Mouse (Mus musculus): ENCODE data around the gene Csrnp2. TPM values are rescaled to one million over a fixed set of nuclear protein-coding genes. Genes with fewer than 3 reads are reported as not detected.

Gene Csrnp2
- total RNA-seq, 2 experiments from 2014 or later, result 7.4 to 10.1 TPM

- no peak for DNase-seq (ENCODE audit: low spot score in 2 of 2)
These were observed 16.4 kb downstream of the Csrnp2 start for GRCm38 (mm10) chr15:100478925-100479324.

GRCm38 (mm10) chr15:100478351-100478750, 16.9 kb downstream of the Csrnp2 start:
- DNase-seq (ENCODE audit: low spot score in 2 of 2), result no peak

DNA sequence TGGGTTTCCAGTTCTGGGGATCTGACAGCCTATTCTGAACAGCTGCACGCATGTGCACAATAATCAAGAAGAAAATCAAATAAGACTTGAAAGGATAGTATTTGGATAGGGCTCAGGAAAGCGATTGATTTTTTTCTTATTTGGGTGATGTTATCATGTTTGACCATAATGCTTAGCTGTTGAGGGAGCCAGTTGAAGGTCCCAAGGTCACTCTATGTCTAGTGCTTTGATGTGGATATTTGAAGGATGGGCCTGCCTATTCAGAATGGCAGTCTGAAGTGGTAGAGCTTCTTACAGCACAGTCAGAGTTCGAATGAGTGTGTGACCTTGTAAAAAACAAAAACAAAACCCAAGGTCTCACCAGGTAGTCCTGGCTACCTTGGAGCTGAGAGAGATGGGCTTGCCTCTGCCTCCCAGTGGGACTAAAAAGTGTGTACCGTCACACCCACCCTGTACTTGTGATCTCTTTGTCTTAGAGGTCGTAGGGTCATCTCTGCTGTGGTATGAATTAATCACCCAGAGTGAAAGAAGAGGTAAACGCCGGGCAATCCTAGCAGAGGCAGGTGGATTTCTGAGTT, 21.3 kb downstream of the Csrnp2 start:
- DNase-seq (ENCODE audit: low spot score in 2 of 2), result no peak

DNA sequence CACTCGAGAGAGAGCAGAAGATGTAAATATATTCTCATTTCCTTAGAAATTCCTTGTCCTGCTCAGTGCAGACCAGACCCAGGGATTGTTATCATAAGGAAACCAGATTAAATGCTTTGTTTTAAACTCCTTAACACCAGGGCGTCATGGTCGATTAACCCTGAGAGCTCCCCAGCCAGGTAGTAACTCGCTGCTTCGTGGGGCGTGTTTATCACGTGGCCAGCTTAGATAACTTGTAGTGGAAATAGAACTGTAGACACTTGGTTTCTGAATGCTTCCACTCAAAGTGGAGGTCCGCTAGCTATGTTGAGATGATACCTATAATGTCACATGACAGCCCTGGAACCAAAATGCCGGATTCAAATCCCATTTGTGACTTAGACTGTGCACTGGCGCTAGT, 25.3 kb downstream of the Csrnp2 start:
- no peak for DNase-seq (ENCODE audit: low spot score in 2 of 2)

GRCm38 (mm10) chr15:100469189-100469545, 26.1 kb downstream of the Csrnp2 start:
- no peak for DNase-seq (ENCODE audit: low spot score in 2 of 2)

- DNase-seq (ENCODE audit: low spot score in 2 of 2), result peak; percentile 76 to 81
These were observed 26.7 kb downstream of the Csrnp2 start, which contains the start of gene Letmd1 for GRCm38 (mm10) chr15:100468295-100469188. Gene Letmd1 (plus strand): TSS chr15:100469023.

DNA sequence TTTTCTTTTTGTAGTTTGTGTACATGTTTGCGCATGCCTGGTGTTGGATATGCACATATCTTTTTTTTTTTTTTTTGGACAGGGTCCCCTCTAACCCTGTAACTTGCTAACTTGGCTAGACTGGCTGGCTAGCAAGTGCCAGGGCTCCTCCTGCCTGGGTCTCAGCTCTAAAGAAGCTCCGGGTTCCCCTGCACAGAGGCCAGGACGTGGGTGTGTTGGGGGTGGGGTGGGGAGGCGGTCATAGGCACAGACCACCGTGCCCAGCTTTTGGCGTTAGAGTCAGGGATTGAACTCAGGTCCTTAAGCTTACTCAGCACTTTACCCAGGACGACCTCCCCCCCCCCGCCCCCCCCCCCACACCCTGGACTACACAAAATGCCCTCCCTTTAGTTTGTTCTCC, 27.6 kb downstream of the Csrnp2 start:
- DNase-seq (ENCODE audit: low spot score in 2 of 2), result no peak

- no peak for DNase-seq (ENCODE audit: low spot score in 2 of 2)
These were observed 29.9 kb downstream of the Csrnp2 start for GRCm38 (mm10) chr15:100465432-100465831.

DNA sequence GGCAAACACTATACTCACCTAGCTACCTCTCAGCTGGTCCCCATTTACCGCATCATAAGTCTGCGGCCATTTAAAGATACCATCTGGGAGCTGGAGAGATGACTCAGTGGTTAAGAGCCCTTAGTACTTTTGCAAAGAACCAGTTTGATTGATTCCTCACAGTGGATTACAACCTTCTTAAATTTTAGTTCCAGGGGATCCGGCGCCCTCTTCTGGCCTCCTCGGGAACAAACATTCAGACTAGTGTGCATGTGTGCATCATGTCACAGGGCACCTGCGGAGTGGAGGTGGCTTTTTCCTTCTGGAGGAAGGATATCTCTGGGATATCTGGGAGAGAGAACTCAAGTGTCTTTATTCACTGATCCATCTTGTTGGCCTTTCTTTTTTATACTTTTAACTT, 31.6 kb downstream of the Csrnp2 start:
- DNase-seq (ENCODE audit: low spot score in 2 of 2), result peak; percentile 56 to 57

DNA sequence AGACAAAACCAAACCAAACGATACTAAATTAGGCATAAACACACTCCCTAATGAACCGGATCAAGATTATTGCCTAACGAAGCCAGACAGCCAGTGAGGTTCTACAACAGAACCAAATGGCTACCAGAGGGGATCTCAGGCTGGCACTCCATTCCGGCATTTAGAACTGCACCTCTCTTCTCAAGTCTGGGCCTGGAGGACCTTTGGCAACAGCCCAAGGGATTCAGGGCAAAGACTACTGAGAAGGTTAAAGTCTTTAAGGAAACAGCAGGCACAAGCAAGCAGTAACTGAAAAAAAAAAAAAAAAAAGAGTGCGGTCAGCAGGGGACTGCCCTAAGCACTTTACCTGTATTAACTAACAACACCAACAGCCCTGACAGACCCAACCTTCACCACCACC, 33.2 kb downstream of the Csrnp2 start:
- no peak for DNase-seq (ENCODE audit: low spot score in 2 of 2)

GRCm38 (mm10) chr15:100461646-100462045, 33.6 kb downstream of the Csrnp2 start:
- no peak for DNase-seq (ENCODE audit: low spot score in 2 of 2)

GRCm38 (mm10) chr15:100460942-100461341, 34.3 kb downstream of the Csrnp2 start:
- DNase-seq (ENCODE audit: low spot score in 2 of 2), result no peak

- no peak for DNase-seq (ENCODE audit: low spot score in 2 of 2)
These were observed 37.2 kb downstream of the Csrnp2 start for GRCm38 (mm10) chr15:100458055-100458454.

DNA sequence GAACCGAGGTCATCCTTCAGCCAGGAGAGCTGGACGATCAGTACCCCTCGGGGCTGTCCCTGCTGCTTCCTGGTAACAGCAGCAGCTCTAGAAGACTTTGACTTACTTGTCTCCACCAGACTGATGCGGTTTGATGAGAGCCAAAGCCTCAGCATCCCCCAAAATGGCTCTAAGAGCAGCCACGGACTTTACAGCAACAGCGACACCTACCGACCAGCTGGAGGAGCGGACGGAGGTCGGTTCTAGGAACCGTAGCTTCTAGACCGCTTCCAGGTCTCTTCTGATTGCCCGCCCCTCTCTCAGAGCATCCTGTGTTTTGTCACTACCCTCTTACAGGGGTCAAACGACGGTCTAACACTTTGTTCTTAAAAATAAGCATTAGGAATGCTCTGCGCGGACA, 37.9 kb downstream of the Csrnp2 start:
- peak in 1 of 2 experiments; percentile 48 for DNase-seq (ENCODE audit: low spot score in 2 of 2)

GRCm38 (mm10) chr15:100456356-100456991, 38.8 kb downstream of the Csrnp2 start:
- DNase-seq (ENCODE audit: low spot score in 2 of 2), result no peak

DNA sequence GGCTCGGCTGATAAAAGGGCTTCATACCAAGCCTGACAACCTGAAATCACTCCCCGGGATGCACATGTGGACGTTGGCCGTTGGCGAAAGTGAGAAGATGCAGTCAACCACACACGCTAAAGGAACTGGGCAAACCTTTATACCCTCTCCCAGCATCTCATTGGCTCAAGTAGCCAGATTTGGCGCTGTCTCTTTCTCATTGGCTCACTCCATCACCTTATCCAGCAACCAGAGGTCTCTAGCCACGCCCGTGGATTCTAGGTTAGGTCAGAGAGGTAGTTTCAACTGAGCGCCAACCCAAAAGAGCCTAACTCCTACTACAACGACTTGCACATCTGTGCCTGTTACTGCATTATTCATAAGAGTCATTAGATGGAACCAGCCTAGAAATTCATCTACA, 42.8 kb downstream of the Csrnp2 start:
- DNase-seq (ENCODE audit: low spot score in 2 of 2), result no peak

DNA sequence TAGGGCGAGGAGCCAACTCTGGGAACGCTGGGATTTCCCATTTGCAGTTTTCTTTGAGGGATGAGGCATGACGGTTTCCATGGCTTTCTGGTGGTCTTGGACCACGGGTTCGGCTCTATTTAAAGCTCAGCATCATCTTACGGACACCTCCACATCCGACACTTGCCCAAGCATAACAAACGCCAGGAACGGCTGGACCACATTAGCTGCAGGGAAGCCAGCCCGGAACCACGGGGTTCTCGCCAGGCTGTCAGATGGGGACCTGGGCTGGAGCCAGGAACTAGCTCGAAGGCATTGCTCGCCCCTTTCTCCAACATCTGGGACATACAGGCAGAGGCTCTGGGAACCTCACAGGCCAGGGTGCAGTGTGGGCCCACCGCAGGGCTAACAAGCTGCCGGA, 44.0 kb downstream of the Csrnp2 start:
- DNase-seq (ENCODE audit: low spot score in 2 of 2), result no peak

- DNase-seq (ENCODE audit: low spot score in 2 of 2), result no peak
These were observed 45.8 kb downstream of the Csrnp2 start for GRCm38 (mm10) chr15:100449495-100449894.

DNA sequence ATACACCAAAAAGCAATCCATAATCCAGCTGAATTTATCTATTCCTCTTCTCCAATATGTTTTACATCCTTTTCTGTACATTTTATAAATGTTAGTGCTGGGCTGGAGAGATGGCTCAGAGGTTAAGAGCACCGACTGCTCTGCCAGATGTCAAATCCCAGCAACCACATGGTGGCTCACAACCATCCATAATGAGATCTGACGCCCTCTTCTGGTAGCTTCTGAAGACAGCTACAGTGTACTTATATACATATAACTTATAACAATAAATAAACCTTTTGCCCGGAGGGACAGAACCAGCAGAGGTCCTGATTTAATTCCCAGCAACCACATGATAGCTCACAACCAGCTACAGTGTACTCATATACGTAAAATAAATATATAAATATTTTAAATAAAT, 46.7 kb downstream of the Csrnp2 start:
- DNase-seq (ENCODE audit: low spot score in 2 of 2), result no peak

GRCm38 (mm10) chr15:100446887-100447286, 48.4 kb downstream of the Csrnp2 start:
- no peak for DNase-seq (ENCODE audit: low spot score in 2 of 2)

DNA sequence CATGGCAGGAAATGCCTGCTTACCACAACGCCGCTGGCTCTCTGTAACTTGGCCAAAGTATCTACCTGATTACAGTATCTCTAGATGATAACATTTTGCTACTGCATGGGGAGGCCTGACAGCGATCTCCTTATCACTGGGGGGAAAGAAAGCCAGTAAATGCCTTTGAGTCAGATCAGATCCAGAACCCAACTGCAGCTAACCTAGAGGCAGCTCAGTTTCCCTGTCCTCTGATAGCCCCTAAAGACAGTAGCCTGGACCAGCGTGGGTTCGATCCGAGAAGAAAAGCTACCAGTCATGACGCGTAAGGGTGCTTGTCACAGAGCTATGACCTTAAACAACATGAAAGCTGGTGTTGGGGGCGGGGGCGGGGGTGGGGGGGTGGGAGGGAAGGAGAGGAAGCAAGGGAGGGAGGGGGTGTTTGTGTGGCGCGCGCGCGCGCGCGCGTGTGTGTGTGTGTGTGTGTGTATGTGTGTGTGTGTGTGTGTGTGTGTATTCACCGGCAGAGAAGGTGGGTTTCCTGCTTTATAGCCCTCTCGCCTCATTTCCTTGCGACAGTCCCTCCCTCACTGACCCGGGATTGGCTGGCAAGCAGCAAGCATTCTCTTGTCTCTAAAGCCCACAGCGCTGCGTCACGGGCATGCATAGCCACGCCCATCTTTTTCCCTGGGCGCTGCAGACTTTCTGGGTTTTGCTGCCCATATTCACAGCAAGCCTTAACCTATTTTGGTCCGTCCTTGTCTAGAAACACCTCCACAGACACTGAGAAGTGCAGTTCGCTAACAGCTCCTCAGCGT, 52.0 kb downstream of the Csrnp2 start:
- peak in 1 of 2 experiments; percentile 73 for DNase-seq (ENCODE audit: low spot score in 2 of 2)

Measured in adrenal gland, postnatal 4 days (tissue).